Mouse (Mus musculus) embryonic facial prominence, embryonic 10.5 days (tissue): Measurements from ENCODE around the gene Reps1. TPM values are rescaled to one million over a fixed set of nuclear protein-coding genes. Genes with fewer than 3 reads are reported as not detected.

Source experiments
- DNase-seq: peaks from one replicate; pipeline ENCODE4 v3.0.0-alpha.2; 2017; ENCODE audit warnings: low spot score
- H3K27ac ChIP-seq: fragments of 300-500 bp; sonication (generic); replicated peaks from 2 replicates; pipeline ENCODE4 v1.5.1; 2016; ENCODE audit warnings: mild to moderate bottlenecking
- H3K27me3 ChIP-seq: fragments of 300-500 bp; sonication (generic); replicated peaks from 2 replicates; pipeline ENCODE4 v1.6.1; 2016; ENCODE audit warnings: low read depth, mild to moderate bottlenecking; ENCODE audit not compliant: poor library complexity, severe bottlenecking
- H3K36me3 ChIP-seq: fragments of 300-500 bp; sonication (generic); replicated peaks from 2 replicates; pipeline ENCODE4 v1.6.1; 2016; ENCODE audit warnings: mild to moderate bottlenecking, moderate library complexity
- H3K4me1 ChIP-seq: fragments of 300-500 bp; sonication (generic); 2 replicates; pipeline ENCODE4 v1.6.1; 2016
- H3K4me3 ChIP-seq: fragments of 300-500 bp; sonication (generic); 2 replicates; pipeline ENCODE4 v1.5.1; 2016; ENCODE audit warnings: mild to moderate bottlenecking, moderate library complexity
- H3K9me3 ChIP-seq: fragments of 300-500 bp; sonication (generic); 2 replicates; pipeline ENCODE4 v1.6.1; 2016; ENCODE audit warnings: mild to moderate bottlenecking
- WGBS: fragments of 180-500 bp; shearing (Covaris S2); methylation state at CpG from one replicate; pipeline ENCODE4 v1.1.7; 2016; 5-methylcytosine and 5-hydroxymethylcytosine counted together
- polyA plus RNA-seq: library from polyadenylated mRNA; unstranded; fragments of >200 nt; fragmentation: Nextera tagmentation; extraction: Ambion mirVana; gene quantifications from 2 replicates; pipeline ENCODE4 v1.2.1, GENCODE M21; 2016

Reps1 gene
- polyA plus RNA-seq, 1 experiment from 2014 or later, result 15.3 TPM

DNA sequence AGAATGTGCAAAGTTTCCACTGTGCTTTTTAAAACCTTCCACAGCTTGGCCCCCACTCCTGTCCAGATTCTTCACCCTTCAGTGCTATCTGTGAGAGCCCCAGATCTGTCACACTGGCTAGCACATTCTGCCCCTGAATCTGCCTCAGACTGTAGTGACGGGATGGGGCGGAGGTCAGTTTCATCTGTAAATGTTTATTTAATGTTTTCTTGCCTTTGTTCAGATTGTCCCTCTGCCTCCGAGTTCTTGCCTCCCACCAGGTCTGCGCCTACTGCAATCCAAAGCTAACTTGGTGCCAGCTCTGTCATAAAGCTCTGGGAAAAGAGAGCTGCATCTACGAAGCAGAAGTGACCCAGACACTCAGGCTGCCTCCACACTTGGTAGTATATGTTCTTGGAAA is 18.8 kb upstream of the Reps1 start:
- Histone ChIP-seq H3K4me3 (no peak overlapping the region), H3K36me3 (no peaks in the 10 kb centered on the region), H3K4me1 (no peaks in the 10 kb centered on the region), H3K9me3 (no peaks in the 10 kb centered on the region), H3K27me3 (no peaks in the 10 kb centered on the region), H3K27ac (no peak overlapping the region)
- 81% methylated on average over 5 of the region's 5 CpGs for WGBS
- peak; percentile 5 for DNase-seq

- no peaks in the 10 kb centered on the region for H3K36me3 ChIP-seq
- DNase-seq, result peak; percentile 0
- H3K27ac ChIP-seq, result no peak overlapping the region
These were observed 9.3 kb upstream of the Reps1 start for GRCm38 (mm10) chr10:18046380-18046779.

GRCm38 (mm10) chr10:18047380-18048146 is 8.1 kb upstream of the Reps1 start:
- Histone ChIP-seq H3K4me1 (peaks cover 4% of the 10 kb centered on the region; the same call in 1 of the 2 replicates), H3K4me3 (no peak overlapping the region), H3K9me3 (no peaks in the 10 kb centered on the region), H3K27me3 (no peaks in the 10 kb centered on the region), H3K36me3 (no peaks in the 10 kb centered on the region), H3K27ac (no peak overlapping the region)
- WGBS, result 71% methylated on average over 10 of the region's 10 CpGs
- DNase-seq, result peak; percentile 28

More at GRCm38 (mm10) chr10:18046380-18046779, 9.3 kb upstream of the Reps1 start:
- H3K4me1 ChIP-seq, result peaks cover 4% of the 10 kb centered on the region; the same call in 1 of the 2 replicates
- no peak overlapping the region for H3K4me3 ChIP-seq
- no peaks in the 10 kb centered on the region for H3K27me3 ChIP-seq
- no peaks in the 10 kb centered on the region for H3K9me3 ChIP-seq

- 2% methylated on average over 58 of the region's 61 CpGs for WGBS
- H3K9me3 ChIP-seq, result no peaks in the 10 kb centered on the region
- H3K4me1 ChIP-seq, result peaks cover 33% of the 10 kb centered on the region
- no peaks in the 10 kb centered on the region for H3K27me3 ChIP-seq
- H3K27ac ChIP-seq, result peak overlapping the region; percentile 93
- no peaks in the 10 kb centered on the region for H3K36me3 ChIP-seq
- DNase-seq, result peak; percentile 93
- peak overlapping the region; percentile 90 for H3K4me3 ChIP-seq
These were observed 509 bp upstream of the Reps1 start for GRCm38 (mm10) chr10:18055009-18055695.

DNA sequence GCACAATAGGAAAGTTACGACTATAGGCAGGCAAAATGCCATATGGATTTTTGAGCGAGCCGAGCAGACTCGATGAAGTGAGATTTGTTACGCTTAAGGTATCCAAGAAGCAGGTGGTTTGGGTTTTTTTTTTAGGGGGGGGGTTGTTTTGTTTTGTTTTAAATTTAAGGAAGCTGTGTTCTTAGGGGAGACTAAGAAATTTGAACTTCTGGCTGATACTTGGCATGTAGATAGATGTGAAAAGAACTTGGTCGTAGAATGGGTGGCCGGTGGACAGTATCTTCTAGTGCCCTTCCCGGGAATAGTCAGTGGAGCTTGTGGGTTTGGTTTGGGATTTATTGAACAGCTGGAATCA is 707 bp downstream of the Reps1 start:
- 2% methylated on average over 8 of the region's 8 CpGs for WGBS
- peak overlapping the region; percentile 90 for H3K4me3 ChIP-seq
- DNase-seq, result no peak
- no peaks in the 10 kb centered on the region for H3K9me3 ChIP-seq
- H3K36me3 ChIP-seq, result no peaks in the 10 kb centered on the region
- no peaks in the 10 kb centered on the region for H3K27me3 ChIP-seq
- peak overlapping the region; percentile 93 for H3K27ac ChIP-seq
- peaks cover 33% of the 10 kb centered on the region for H3K4me1 ChIP-seq

- DNase-seq, result no peak
- H3K4me1 ChIP-seq, result peaks cover 33% of the 10 kb centered on the region
- H3K27ac ChIP-seq, result no peak overlapping the region
- H3K9me3 ChIP-seq, result no peaks in the 10 kb centered on the region
- no peaks in the 10 kb centered on the region; the same call in 1 of the 2 replicates for H3K36me3 ChIP-seq
- no peaks in the 10 kb centered on the region for H3K27me3 ChIP-seq
- WGBS, result 84% methylated on average over 9 of the region's 9 CpGs
- no peak overlapping the region for H3K4me3 ChIP-seq
These were observed 3.1 kb downstream of the Reps1 start for GRCm38 (mm10) chr10:18058681-18059338.

DNA sequence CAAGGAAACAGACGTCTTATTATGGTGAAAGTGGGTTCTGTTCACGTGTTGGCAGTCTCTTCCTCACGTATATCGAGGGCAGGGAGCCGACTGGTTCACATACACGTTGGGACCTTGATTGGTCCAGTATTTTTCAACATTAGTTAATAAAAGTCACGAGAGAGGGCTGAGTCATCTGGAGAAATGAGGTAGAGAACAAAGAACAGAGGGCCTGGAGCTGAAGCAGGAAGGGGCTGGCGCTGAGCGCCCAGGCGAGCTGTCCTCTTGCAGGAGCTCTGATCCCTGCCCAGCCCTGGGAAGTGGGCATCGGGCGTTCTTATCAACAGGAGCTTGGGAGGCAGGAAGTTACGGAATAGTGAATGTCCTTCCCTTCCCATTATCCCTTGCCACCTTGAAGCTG is 4.1 kb downstream of the Reps1 start:
- no peaks in the 10 kb centered on the region for H3K9me3 ChIP-seq
- H3K4me1 ChIP-seq, result peaks cover 33% of the 10 kb centered on the region
- H3K27ac ChIP-seq, result no peak overlapping the region
- no peaks in the 10 kb centered on the region for H3K27me3 ChIP-seq
- DNase-seq, result no peak
- no peaks in the 10 kb centered on the region; the same call in 1 of the 2 replicates for H3K36me3 ChIP-seq
- no peak overlapping the region for H3K4me3 ChIP-seq
- 88% methylated on average over 13 of the region's 13 CpGs for WGBS

GRCm38 (mm10) chr10:18060778-18061177 is 5.1 kb downstream of the Reps1 start:
- no peaks in the 10 kb centered on the region; the same call in 1 of the 2 replicates for H3K36me3 ChIP-seq

GRCm38 (mm10) chr10:18061533-18061932 is 5.9 kb downstream of the Reps1 start:
- DNase-seq, result no peak
- Histone ChIP-seq H3K27me3 (no peaks in the 10 kb centered on the region), H3K27ac (no peak overlapping the region), H3K36me3 (no peaks in the 10 kb centered on the region; the same call in 1 of the 2 replicates), H3K4me3 (no peak overlapping the region), H3K4me1 (peaks cover 29% of the 10 kb centered on the region), H3K9me3 (no peaks in the 10 kb centered on the region)
- 91% methylated on average over 4 of the region's 4 CpGs for WGBS

More at GRCm38 (mm10) chr10:18060778-18061177, 5.1 kb downstream of the Reps1 start:
- H3K27ac ChIP-seq, result no peak overlapping the region
- H3K9me3 ChIP-seq, result no peaks in the 10 kb centered on the region
- H3K27me3 ChIP-seq, result no peaks in the 10 kb centered on the region
- 92% methylated on average over 2 of the region's 2 CpGs for WGBS
- H3K4me1 ChIP-seq, result peaks cover 30% of the 10 kb centered on the region
- no peak overlapping the region for H3K4me3 ChIP-seq
- no peak for DNase-seq

DNA sequence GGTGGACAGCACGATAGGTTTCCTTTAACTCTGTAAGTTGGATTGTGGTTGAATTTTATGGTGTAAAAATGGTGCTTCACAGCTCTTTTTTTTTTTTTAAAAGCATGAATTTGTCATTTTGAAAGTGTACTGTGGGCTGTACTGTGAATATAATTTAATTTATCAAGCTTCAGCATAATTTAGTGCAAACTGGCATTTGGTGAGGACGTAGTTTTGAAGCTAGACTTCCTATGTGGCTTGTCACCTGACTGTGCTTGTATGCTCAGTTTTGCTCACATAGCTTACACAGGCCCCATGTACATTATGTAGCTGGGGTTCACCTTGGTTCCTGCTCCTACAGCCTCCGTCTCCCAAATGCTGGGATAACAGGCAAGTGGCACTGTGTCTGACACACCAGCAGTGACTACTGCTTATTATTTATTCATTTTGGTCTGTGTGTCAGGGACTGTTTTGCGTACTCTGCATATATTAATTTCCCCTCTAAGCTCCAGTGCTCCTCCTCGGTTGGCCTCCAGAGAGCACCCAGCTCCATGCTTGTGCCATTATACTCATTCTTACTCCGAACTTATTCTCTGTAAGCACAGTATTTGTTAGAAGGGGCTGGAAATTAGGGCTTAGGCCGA is 9.1 kb downstream of the Reps1 start:
- Histone ChIP-seq H3K4me1 (peaks cover 8% of the 10 kb centered on the region), H3K36me3 (no peaks in the 10 kb centered on the region; the same call in 1 of the 2 replicates), H3K4me3 (no peak overlapping the region), H3K27me3 (no peaks in the 10 kb centered on the region), H3K27ac (no peak overlapping the region), H3K9me3 (no peaks in the 10 kb centered on the region)
- DNase-seq, result no peak
- 94% methylated on average over 7 of the region's 7 CpGs for WGBS

DNA sequence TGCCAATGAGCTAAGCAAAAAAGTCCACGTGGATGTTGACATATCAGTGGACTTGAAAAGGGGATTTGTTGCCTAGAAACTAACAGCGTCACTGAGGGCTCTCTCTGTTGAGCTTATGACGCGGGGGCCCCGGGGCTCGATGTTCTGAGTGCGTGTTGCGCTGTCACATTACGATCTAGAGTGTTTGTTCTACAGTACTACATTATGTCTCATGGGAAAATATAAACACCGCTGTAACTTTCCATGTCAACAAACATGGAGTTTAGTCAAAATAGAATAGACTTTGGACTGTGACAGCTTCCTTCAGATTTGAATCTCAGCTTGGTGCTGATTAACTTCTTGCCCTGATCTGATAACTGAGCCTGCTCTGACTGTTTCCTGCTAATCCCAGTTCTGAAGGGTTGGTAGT is 10.4 kb downstream of the Reps1 start:
- Histone ChIP-seq H3K9me3 (no peaks in the 10 kb centered on the region), H3K4me3 (no peak overlapping the region), H3K27ac (no peak overlapping the region), H3K4me1 (peaks cover 6% of the 10 kb centered on the region), H3K27me3 (no peaks in the 10 kb centered on the region), H3K36me3 (no peaks in the 10 kb centered on the region; the same call in 1 of the 2 replicates)
- no peak for DNase-seq
- WGBS, result 86% methylated on average over 10 of the region's 10 CpGs

- 83% methylated on average over 10 of the region's 10 CpGs for WGBS
- no peak overlapping the region for H3K27ac ChIP-seq
- peaks cover 6% of the 10 kb centered on the region for H3K4me1 ChIP-seq
- H3K27me3 ChIP-seq, result no peaks in the 10 kb centered on the region
- H3K4me3 ChIP-seq, result no peak overlapping the region
- DNase-seq, result no peak
- no peaks in the 10 kb centered on the region for H3K9me3 ChIP-seq
- no peaks in the 10 kb centered on the region for H3K36me3 ChIP-seq
These were observed 12.2 kb downstream of the Reps1 start for GRCm38 (mm10) chr10:18067761-18068446.
